Mouse (Mus musculus) adrenal gland, postnatal 36 days (tissue): ENCODE measurements around the gene Map2k1. TPM values are rescaled to one million over a fixed set of nuclear protein-coding genes. Genes with fewer than 3 reads are reported as not detected.
A peak's percentile ranks its signal among the peaks of the same experiment; 100 is the strongest.
"Not testable (repeated sequence)": the region's sequence is repeated elsewhere in the genome, so short reads cannot be mapped to it uniquely, and the experiment has no call there.

Experiments
- DNase-seq, 2 experiments: peaks; one replicate each; pipeline ENCODE4 v3.0.0; 2021; ENCODE audit warnings: mixed read lengths in 1 of 2
- total RNA-seq, 2 experiments: library from RNA; stranded (reverse); gene quantifications; 2 replicates each; pipeline ENCODE4 v1.2.3; 2021

Map2k1 gene
- total RNA-seq, 2 experiments from 2014 or later: 80.4 to 91.1 TPM

- DNase-seq: no peak
Measured at GRCm38 (mm10) chr9:64207509-64208084, 45.8 kb downstream of the Map2k1 start.

GRCm38 (mm10) chr9:64202866-64203265 is 50.6 kb downstream of the Map2k1 start:
- DNase-seq: no peak

- no peak for DNase-seq
Measured at GRCm38 (mm10) chr9:64202331-64202730, 51.1 kb downstream of the Map2k1 start.

GRCm38 (mm10) chr9:64199897-64200296 is 53.5 kb downstream of the Map2k1 start:
- DNase-seq: no peak

- not testable (repeated sequence) for DNase-seq
Measured at GRCm38 (mm10) chr9:64198763-64199418, 54.5 kb downstream of the Map2k1 start.

- DNase-seq: no peak
Measured at GRCm38 (mm10) chr9:64198068-64198762, 55.2 kb downstream of the Map2k1 start.

- no peak for DNase-seq
Measured at GRCm38 (mm10) chr9:64197524-64197923, 55.9 kb downstream of the Map2k1 start.

- DNase-seq: no peak
Measured at GRCm38 (mm10) chr9:64195554-64195953, 57.9 kb downstream of the Map2k1 start.

- peak; percentile 28 to 31 for DNase-seq
Measured at GRCm38 (mm10) chr9:64193879-64194278, 59.6 kb downstream of the Map2k1 start.

GRCm38 (mm10) chr9:64184166-64184840 is 69.1 kb downstream of the Map2k1 start:
- no peak for DNase-seq

- DNase-seq: not testable (repeated sequence)
Measured at GRCm38 (mm10) chr9:64183295-64183694, 70.1 kb downstream of the Map2k1 start.

GRCm38 (mm10) chr9:64178974-64179646 is 74.3 kb downstream of the Map2k1 start, which contains the start of gene Snapc5:
Gene Snapc5 (plus strand): TSS chr9:64179274.
- peak; percentile 88 to 93 for DNase-seq

- DNase-seq: no peak
Measured at GRCm38 (mm10) chr9:64178610-64178973, 74.8 kb downstream of the Map2k1 start.

- no peak for DNase-seq
Measured at GRCm38 (mm10) chr9:64175378-64175777, 78.1 kb downstream of the Map2k1 start.

- no peak for DNase-seq
Measured at GRCm38 (mm10) chr9:64174766-64175165, 78.7 kb downstream of the Map2k1 start.

- no peak for DNase-seq
Measured at GRCm38 (mm10) chr9:64174341-64174740, 79.1 kb downstream of the Map2k1 start.

GRCm38 (mm10) chr9:64173666-64174220 is 79.7 kb downstream of the Map2k1 start:
- no peak for DNase-seq

- peak; percentile 83 for DNase-seq
Measured at GRCm38 (mm10) chr9:64172816-64173665, 80.4 kb downstream of the Map2k1 start, which contains the start of the genes Zwilch and Rpl4. Gene Zwilch (minus strand): TSS chr9:64173104. Gene Rpl4 (plus strand): TSS chr9:64173375.

GRCm38 (mm10) chr9:64172145-64172815 is 81.2 kb downstream of the Map2k1 start:
- no peak for DNase-seq

GRCm38 (mm10) chr9:64169967-64170366 is 83.5 kb downstream of the Map2k1 start:
- DNase-seq: not testable (repeated sequence)
